Mouse (Mus musculus) liver, embryonic 15.5 days (tissue): ENCODE measurements around the gene Cd69. TPM values are rescaled to one million over a fixed set of nuclear protein-coding genes. Genes with fewer than 3 reads are reported as not detected.

Experiments
- ATAC-seq: fragments of 200-750 bp; cut with Nextera tagmentation; 2 replicates; pipeline ENCODE4 v1.8.0; 2017; ENCODE audit warnings: moderate number of reproducible peaks, mild to moderate bottlenecking, moderate library complexity; ENCODE audit not compliant: insufficient read depth
- H3K27ac ChIP-seq: fragments of 300-500 bp; sonication (generic); replicated peaks from 2 replicates; pipeline ENCODE4 v1.5.1; 2015; ENCODE audit warnings: mild to moderate bottlenecking, inconsistent platforms
- H3K27me3 ChIP-seq: fragments of 300-500 bp; sonication (generic); 2 replicates; pipeline ENCODE4 v1.6.1; 2015; ENCODE audit warnings: mild to moderate bottlenecking, inconsistent platforms
- H3K36me3 ChIP-seq: fragments of 300-500 bp; sonication (generic); replicated peaks from 2 replicates; pipeline ENCODE4 v1.6.1; 2015; ENCODE audit warnings: moderate library complexity, mild to moderate bottlenecking, inconsistent platforms
- H3K4me1 ChIP-seq: fragments of 300-500 bp; sonication (generic); replicated peaks from 2 replicates; pipeline ENCODE4 v1.6.1; 2015; ENCODE audit warnings: inconsistent platforms
- H3K4me2 ChIP-seq: fragments of 300-500 bp; sonication (generic); 2 replicates; pipeline ENCODE4 v1.6.1; 2015; ENCODE audit warnings: moderate library complexity, mild to moderate bottlenecking, inconsistent platforms
- H3K4me3 ChIP-seq: fragments of 300-500 bp; sonication (generic); replicated peaks from 2 replicates; pipeline ENCODE4 v1.5.1; 2015; ENCODE audit warnings: mild to moderate bottlenecking, inconsistent platforms
- H3K9ac ChIP-seq: fragments of 300-500 bp; sonication (generic); 2 replicates; pipeline ENCODE4 v1.6.1; 2015; ENCODE audit warnings: moderate library complexity, mild to moderate bottlenecking, inconsistent platforms
- H3K9me3 ChIP-seq: fragments of 300-500 bp; sonication (generic); replicated peaks from 2 replicates; pipeline ENCODE4 v1.6.1; 2016; ENCODE audit warnings: inconsistent platforms
- WGBS: fragments of 180-500 bp; shearing (Covaris S2); methylation state at CpG from one replicate; pipeline ENCODE4 v1.1.7; 2015; ENCODE audit warnings: mixed read lengths; ENCODE audit not compliant: insufficient replicate concordance; 5-methylcytosine and 5-hydroxymethylcytosine counted together
- polyA plus RNA-seq: library from polyadenylated mRNA; unstranded; fragments of >200 nt; fragmentation: Nextera tagmentation; extraction: Ambion mirVana; gene quantifications from 2 replicates; pipeline ENCODE4 v1.2.1, GENCODE M21; 2015

Cd69 gene
- polyA plus RNA-seq, 1 experiment from 2014 or later = 0.93 TPM

DNA sequence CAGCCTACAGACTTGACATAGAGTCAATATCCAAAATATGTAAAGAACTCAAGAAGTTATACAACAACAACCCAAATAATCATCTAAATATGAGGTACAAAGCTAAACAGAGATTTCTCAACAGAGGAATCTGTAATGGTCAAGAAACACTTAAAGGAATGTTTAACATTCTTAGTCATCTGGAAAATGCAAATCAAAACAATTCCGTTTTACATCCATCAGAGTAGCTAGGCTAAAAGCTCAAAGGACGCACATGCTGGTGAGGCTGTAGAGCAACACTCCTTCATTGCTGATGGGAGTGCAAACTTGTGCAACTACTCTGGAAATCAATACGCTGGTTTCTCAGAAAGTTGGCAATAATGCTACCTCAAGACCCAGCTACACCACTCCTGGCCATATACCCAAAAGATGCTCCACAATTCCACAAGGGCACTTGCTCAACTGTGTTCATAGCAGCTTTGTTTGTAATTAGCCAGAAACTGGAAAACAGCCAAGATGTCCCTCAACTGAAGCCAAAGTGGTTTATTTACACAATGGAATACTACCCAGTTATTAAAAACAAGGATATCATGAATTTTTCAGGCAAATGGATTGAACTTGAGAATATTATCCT lies 52.9 kb downstream of the Cd69 start:
- Histone ChIP-seq H3K27ac (no peak overlapping the region), H3K4me2 (no peak overlapping the region), H3K9me3 (no peaks in the 10 kb centered on the region), H3K36me3 (no peaks in the 10 kb centered on the region), H3K4me3 (no peak overlapping the region), H3K4me1 (peaks cover 31% of the 10 kb centered on the region), H3K27me3 (no peaks in the 10 kb centered on the region), H3K9ac (no peak overlapping the region)
- 78% methylated on average over 3 of the region's 3 CpGs for WGBS
- ATAC-seq = no peak

DNA sequence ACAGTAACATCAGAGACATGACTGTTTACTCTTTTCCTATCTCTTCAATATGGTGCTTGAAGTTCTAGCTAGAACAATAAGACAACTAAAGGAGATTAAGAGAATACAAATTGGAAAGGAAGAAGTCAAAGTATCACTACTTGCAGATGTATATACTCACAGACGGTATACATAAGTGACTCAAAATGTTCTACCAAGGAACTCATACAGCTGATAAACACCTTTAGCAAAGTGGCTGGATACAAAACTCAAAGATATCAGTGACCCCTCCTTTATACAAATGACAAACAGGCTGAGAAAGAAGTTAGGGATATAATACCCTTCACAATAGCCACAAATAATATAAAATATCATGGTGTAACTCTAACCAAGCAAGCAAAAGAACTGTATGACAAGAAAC lies 54.2 kb downstream of the Cd69 start:
- Histone ChIP-seq H3K9me3 (no peaks in the 10 kb centered on the region), H3K36me3 (no peaks in the 10 kb centered on the region), H3K27me3 (no peaks in the 10 kb centered on the region), H3K4me2 (no peak overlapping the region), H3K9ac (no peak overlapping the region), H3K4me1 (peaks cover 39% of the 10 kb centered on the region), H3K4me3 (no peak overlapping the region), H3K27ac (no peak overlapping the region)
- 22% methylated on average over 1 of the region's 1 CpGs for WGBS
- peak; percentile 22; the same call in 1 of the 2 replicates for ATAC-seq

DNA sequence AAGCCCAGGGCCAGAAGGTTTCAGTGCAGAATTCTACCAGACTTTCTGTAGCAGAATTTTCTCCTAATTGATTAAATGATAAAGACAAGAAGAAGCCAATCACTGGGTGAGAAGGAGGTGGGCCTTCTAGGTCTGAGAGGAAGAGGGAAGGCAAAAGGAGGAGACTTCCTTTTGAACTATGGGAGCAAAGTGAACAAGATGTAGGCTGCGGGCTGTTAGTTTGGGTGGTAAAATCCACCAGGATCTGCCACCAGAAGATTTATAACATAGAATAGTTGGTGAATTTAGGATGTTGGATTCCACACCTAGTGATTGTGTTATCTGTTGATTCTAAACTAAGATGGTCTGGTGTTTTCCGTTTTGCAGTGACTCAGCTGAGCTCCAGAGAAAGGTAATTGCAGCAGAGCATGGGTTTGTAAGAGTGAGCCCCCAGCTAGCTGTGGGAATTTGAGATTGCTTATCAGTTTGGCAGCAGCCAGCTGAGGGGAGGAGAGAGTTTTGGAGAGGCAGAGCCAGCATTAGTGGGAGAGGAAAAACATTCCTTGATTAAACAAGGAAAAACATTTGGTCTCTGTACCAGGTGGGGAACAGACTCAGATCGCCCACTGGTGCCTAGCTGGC lies 55.2 kb downstream of the Cd69 start:
- Histone ChIP-seq H3K4me2 (peak overlapping the region; percentile 21), H3K4me3 (no peak overlapping the region), H3K36me3 (no peaks in the 10 kb centered on the region), H3K9ac (no peak overlapping the region), H3K4me1 (peaks cover 43% of the 10 kb centered on the region), H3K27ac (peak overlapping the region; percentile 7; the same call in 1 of the 2 replicates), H3K27me3 (no peaks in the 10 kb centered on the region), H3K9me3 (no peaks in the 10 kb centered on the region)
- WGBS = 47% methylated on average over 3 of the region's 3 CpGs
- ATAC-seq = peak; percentile 51

DNA sequence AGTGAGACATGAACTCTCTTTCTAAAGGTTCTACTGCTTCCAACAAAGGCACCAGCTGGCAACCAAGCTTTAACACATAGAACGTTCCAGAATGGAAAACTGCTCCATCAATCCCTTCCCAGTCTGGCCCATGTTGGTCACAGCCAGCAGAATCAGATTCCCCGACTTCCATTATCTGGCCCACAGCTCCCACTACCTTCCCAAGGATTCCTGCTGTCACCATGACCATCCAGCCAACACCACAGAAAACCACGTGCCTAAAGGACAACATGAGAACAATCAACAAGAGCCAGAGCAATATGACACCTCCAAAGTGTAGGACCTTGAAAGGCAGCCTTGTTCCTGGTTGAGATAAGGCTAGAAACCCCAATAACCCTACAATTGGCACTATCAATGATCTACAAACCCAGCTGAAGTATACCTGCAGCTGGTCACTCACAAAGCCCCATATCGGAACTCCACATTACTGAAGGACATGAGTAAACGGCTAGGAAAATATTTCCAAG lies 57.0 kb downstream of the Cd69 start:
- 67% methylated on average over 5 of the region's 5 CpGs for WGBS
- H3K4me3 ChIP-seq = no peak overlapping the region
- H3K27ac ChIP-seq = no peak overlapping the region
- H3K27me3 ChIP-seq = no peaks in the 10 kb centered on the region
- H3K9ac ChIP-seq = no peak overlapping the region
- H3K9me3 ChIP-seq = no peaks in the 10 kb centered on the region
- peaks cover 41% of the 10 kb centered on the region for H3K4me1 ChIP-seq
- no peak for ATAC-seq
- H3K36me3 ChIP-seq = no peaks in the 10 kb centered on the region
- H3K4me2 ChIP-seq = no peak overlapping the region

Other genes starting within 250 kb of the Cd69 start
- gene Klrb1f, start 229.5 kb downstream of the Cd69 start, polyA plus RNA-seq = 0.24 and 0.36 TPM in 2 replicates
- gene Clec2e, start 174.5 kb downstream of the Cd69 start, polyA plus RNA-seq = not detected in 2 replicates
- 0.58 and 0.59 TPM in 2 replicates for gene Clec2d, start 94.8 kb downstream of the Cd69 start, polyA plus RNA-seq
- not detected in 2 replicates for gene 4922502D21Rik, start 56.4 kb upstream of the Cd69 start, polyA plus RNA-seq
- 13.6 and 14.5 TPM in 2 replicates for gene Clec12a, start 67.3 kb upstream of the Cd69 start, polyA plus RNA-seq
- 0.06 and 0.08 TPM in 2 replicates for gene Clec12b, start 110.4 kb upstream of the Cd69 start, polyA plus RNA-seq
- gene Clec1b, start 121.9 kb upstream of the Cd69 start, polyA plus RNA-seq = 23.6 and 27.2 TPM in 2 replicates
- gene Clec9a, start 133.4 kb upstream of the Cd69 start, polyA plus RNA-seq = 0.22 and 0.25 TPM in 2 replicates
- gene Clec1a, start 176.6 kb upstream of the Cd69 start, polyA plus RNA-seq = 0.40 and 0.41 TPM in 2 replicates
- 1.2 and 1.3 TPM in 2 replicates for gene Olr1, start 231.7 kb upstream of the Cd69 start, polyA plus RNA-seq
- 0.02 TPM in 1 of 2 replicates, not detected in the other for gene Tmem52b, start 237.1 kb upstream of the Cd69 start, polyA plus RNA-seq